Mouse (Mus musculus) lung, adult 18-20 months (tissue): ENCODE measurements around the gene Wfdc1.

ENCODE experiments used
- DNase-seq, 2 experiments: peaks; one replicate each; pipeline ENCODE4 v3.0.0; 2022; ENCODE audit warnings: mixed read lengths in 2 of 2

Wfdc1 gene

GRCm38 (mm10) chr8:119737093-119737900 is 71.1 kb downstream of the Wfdc1 start:
- DNase-seq: no peak
